Mouse (Mus musculus) R1 (cell line): Measurements from ENCODE around the gene Ptcd1.
A peak's percentile ranks its signal among the peaks of the same experiment; 100 is the strongest.
"Not testable (repeated sequence)": the region's sequence is repeated elsewhere in the genome, so short reads cannot be mapped to it uniquely, and the experiment has no call there.

Source experiments
- DNase-seq: peaks from one replicate; pipeline ENCODE4 v3.0.0-alpha.2; 2018; ENCODE audit warnings: low read depth, low spot score

The Ptcd1 gene

DNA sequence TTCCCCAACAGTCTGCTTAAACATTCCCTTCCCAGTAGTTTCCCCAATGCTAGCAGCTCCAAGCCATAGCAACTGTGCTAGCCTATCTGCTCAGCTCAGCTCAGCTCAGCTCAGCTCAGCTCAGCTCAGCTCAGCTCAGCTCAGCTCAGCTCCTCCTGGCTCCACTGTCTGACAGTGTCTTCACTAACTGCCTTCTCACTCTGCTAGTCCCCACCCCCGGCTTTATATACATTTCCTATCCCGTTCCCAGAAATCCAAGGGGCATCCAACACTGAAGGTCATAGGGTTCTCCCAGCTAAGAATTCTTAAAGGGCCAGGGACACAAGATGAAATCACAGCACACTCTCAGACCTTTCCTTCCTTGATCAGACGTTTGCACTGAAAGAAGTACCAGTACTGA lies 2.2 kb downstream of the Ptcd1 start:
- DNase-seq = peak; percentile 76

DNA sequence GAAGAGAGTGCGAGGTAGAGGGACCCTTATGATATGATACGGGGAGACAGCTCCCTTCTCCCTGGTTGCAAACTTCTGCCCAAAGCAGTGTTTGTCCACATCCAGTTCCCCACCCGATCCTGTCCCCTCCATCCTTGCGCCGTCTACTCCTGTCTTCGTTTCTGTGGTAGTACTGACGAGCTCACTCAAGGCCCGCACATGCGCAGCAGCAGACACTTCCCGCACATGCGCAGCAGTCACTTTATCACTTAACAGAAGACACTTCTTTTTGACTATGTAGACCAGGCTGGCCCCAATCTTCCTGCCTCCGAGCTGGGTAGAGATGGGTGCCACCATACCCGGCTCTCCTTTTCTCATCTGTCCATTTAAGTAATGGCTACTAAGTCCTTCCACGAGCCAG lies 5.5 kb downstream of the Ptcd1 start:
- DNase-seq = peak; percentile 80

GRCm38 (mm10) chr5:145152690-145153089 lies 14.2 kb downstream of the Ptcd1 start:
- DNase-seq = no peak

DNA sequence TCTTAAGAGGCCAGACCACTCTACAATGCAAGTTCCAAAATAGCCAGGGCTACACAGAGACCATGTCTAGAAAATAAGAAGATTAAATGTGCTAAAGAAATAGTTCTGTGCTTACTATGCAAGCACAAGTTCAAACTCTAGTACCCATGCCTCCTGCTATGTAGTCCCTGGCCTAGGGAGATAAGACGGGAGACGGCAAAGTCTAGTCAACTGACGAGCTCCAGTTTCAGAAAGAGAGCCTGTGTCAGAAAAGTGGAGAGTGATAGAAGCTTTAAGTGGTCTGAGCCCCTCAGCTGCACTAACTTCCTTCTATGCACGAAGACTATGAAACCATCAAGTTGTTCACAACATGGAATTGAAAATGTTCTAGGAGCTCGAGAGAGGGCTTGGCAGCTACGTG lies 17.6 kb downstream of the Ptcd1 start:
- DNase-seq = no peak

GRCm38 (mm10) chr5:145147748-145148147 lies 19.2 kb downstream of the Ptcd1 start:
- DNase-seq = no peak

GRCm38 (mm10) chr5:145140611-145141010 lies 26.3 kb downstream of the Ptcd1 start:
- no peak for DNase-seq

- DNase-seq = peak; percentile 93
These were observed 27.1 kb downstream of the Ptcd1 start, which contains the start of the genes Pdap1 and Bud31 for GRCm38 (mm10) chr5:145139571-145140519. TSS of gene Pdap1 (minus strand) at chr5:145140238. TSS of gene Bud31 (plus strand) at chr5:145140362.

GRCm38 (mm10) chr5:145138836-145139235 lies 28.1 kb downstream of the Ptcd1 start:
- no peak for DNase-seq

DNA sequence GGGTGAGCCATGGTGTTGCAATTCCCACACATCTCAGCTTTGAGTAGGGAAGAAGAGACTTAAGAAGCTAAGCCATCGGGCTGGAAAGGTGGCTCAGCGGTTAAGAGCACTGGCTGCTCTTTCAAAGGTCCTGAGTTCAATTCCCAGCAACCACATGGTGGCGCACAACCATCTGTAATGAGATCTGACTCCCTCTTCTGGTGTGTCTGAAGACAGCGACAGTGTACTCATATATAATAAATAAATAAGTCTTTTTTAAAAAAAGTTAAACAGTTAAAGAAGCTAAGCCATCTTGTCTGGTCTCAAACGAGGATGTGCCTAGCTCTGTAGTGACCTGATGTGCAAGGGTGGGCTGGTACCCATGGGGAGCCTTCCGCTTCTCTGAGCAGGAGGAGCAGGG lies 33.6 kb downstream of the Ptcd1 start:
- DNase-seq = not testable (repeated sequence)

- DNase-seq = no peak
These were observed 35.9 kb downstream of the Ptcd1 start for GRCm38 (mm10) chr5:145130995-145131394.

DNA sequence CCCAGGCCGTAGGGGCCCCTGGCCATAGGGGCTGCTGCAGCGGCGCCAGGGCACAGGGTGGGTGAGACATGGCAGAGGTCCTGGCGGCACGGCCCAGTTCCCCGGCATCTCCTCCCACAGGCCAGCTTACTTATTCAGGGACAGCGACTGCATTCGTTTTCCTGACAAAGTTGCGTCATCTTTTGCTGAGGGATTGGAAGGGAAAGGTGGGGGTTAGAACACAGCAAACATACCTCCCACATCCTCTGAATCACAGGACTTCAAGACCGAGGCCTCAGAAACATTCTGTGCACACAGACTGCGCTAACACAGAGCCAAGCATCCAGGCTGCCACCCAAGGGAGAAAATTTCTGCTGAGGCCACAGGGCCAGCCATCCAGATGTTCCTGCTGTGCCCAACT lies 36.7 kb downstream of the Ptcd1 start:
- DNase-seq = no peak

- DNase-seq = not testable (repeated sequence)
These were observed 37.1 kb downstream of the Ptcd1 start for GRCm38 (mm10) chr5:145129773-145130172.

- no peak for DNase-seq
These were observed 37.8 kb downstream of the Ptcd1 start for GRCm38 (mm10) chr5:145129124-145129523.

DNA sequence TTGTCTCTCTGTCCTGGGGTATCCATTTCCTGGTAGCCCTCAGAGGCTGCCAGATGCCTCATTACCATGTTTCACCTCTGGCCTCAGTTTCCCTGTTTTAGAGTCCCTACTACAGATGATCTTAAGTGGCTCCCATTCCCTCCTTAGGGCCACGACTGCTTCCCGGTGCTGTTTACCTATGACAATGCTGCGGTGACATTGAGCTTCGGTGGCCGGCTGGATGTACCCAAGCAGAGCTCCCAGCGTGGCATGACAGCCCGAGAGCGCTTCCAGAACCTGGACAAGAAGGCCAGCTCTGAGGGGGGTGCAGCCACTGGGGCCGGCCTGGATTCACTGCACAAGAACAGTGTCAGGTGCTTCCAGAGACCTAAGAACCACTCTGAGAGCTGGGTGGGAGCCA lies 40.3 kb downstream of the Ptcd1 start:
- no peak for DNase-seq

GRCm38 (mm10) chr5:145123396-145123795 lies 43.5 kb downstream of the Ptcd1 start:
- DNase-seq = no peak

- no peak for DNase-seq
These were observed 46.0 kb downstream of the Ptcd1 start for GRCm38 (mm10) chr5:145120921-145121320.

DNA sequence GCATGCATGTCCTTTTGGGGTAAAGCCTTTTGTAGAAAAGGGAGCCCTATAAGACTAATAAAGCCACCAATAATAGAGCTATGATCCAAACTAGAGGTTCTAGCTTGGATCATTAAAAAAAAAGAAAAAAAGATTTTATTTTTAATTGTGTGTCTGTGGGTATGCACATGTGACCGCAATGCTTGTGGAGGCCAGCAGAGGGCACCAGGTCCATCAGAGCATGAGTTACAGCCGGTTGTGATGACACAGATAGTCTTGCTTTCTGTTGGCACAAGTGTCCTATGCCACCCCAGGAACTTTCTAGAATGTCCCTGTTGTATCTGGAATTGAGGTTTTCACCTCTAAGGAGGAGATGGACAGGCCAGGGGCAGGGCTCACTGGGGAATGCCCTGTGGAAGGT lies 47.5 kb downstream of the Ptcd1 start:
- DNase-seq = peak; percentile 74

DNA sequence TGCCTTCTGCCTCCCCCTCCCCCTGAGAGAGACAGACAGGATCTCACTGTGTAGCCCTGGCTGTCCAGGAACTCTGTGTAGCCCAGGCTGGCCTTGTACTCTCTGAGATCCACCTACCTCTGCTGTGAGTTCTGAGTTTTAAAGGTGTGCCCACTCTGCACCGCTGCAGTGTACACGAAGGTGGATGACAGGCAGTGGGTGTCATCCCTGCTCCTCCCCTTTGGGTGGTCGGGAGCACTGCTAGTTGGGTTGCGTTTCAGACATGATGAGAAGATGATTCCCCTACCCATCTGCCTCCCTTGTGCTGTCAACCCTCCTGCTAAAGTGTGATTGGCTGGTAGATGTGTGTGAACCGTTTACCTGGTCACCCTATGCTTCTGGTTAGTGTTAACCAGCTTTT lies 48.4 kb downstream of the Ptcd1 start:
- DNase-seq = no peak

DNA sequence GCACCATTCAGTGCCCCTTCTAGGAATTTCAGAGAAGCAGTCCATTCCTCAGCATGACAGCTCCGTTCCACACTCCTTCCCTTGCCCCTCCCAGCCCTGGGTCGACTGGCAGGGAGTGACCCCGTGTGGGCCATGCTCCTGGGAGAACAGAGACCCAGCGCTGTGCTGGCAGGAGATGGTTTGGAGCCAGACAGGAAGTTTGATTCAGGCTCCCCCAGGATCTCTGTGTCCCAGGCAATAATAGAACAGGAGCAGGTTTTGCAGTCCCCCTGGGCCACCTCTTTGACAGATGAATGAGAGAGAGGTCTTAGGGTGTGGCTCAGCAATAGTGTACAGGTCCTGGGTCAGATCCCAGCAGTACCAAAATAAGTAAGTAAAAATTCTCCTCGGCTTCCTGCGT lies 48.9 kb downstream of the Ptcd1 start:
- DNase-seq = no peak

DNA sequence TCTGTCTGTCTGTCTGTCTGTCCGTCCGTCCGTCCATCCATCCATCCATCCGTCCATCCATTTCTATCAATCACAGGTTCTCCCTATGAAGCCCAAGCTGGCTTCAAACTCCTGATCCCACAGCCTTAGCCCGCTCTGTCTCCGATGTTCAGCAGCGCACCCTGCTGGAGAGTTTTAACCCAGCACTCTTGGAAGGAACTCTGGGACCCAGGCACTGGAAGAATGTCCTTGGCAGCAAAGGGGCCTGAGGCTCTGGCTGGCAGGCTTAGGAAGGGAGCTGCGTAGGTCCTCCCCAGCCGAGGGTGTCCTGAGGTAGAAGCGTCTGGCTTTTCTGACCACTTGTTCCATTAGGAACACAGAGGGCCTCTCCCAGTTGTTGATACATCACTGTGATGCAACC lies 50.0 kb downstream of the Ptcd1 start:
- peak; percentile 92 for DNase-seq

DNA sequence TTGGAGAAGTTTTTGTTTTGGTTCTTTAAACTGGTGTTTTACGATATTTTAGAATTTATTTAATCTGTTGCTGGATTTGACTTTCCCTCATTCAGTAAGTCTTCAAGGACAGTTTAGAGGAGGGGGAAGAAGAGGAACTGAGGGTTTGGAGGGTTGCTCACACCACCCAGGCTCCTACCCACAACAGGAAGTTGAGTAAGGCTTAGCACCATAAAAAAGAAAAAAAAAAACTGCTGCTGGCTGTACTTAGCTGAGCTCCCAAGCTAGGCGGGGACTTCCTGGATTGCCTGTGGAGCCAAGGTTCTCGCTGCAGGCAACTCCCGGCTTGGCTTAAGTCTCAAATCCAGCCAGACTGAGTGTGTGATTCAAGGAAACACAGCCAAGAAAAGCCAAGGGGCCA lies 50.6 kb downstream of the Ptcd1 start:
- DNase-seq = peak; percentile 60

GRCm38 (mm10) chr5:145115736-145116135 lies 51.2 kb downstream of the Ptcd1 start:
- no peak for DNase-seq
